Mouse (Mus musculus) kidney, adult 8-10 months (tissue): Measurements from ENCODE around the gene Eif3g.

ENCODE experiments used
- DNase-seq, 2 experiments: peaks; one replicate each; pipeline ENCODE4 v3.0.0; 2022

Eif3g gene

GRCm38 (mm10) chr9:20887704-20888385, 10.6 kb downstream of the Eif3g start, which contains the start of gene Ppan:
Gene Ppan, plus strand, starts transcription at chr9:20888175.
- peak; percentile 96 to 97 for DNase-seq

GRCm38 (mm10) chr9:20887191-20887590, 11.2 kb downstream of the Eif3g start:
- DNase-seq, result no peak

DNA sequence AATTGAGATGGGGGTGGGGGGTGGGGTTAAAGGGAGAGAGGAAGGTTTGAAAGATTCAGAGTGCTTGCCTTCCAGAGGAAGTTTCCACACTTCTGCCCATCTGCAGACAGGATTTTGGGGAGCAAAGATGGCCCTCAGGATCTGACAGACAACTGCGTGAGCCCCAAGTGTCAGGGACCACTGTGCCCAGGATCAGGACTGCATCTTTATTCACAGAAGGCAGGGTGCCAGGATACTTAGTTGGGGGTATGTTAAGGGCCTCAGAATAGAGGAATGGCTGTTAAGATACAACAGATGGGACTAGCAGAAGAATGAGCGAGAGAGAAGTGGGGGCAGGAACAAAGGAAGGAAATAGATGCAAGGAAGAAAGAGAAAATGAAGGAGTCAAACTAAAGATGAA, 11.9 kb downstream of the Eif3g start:
- no peak for DNase-seq

DNA sequence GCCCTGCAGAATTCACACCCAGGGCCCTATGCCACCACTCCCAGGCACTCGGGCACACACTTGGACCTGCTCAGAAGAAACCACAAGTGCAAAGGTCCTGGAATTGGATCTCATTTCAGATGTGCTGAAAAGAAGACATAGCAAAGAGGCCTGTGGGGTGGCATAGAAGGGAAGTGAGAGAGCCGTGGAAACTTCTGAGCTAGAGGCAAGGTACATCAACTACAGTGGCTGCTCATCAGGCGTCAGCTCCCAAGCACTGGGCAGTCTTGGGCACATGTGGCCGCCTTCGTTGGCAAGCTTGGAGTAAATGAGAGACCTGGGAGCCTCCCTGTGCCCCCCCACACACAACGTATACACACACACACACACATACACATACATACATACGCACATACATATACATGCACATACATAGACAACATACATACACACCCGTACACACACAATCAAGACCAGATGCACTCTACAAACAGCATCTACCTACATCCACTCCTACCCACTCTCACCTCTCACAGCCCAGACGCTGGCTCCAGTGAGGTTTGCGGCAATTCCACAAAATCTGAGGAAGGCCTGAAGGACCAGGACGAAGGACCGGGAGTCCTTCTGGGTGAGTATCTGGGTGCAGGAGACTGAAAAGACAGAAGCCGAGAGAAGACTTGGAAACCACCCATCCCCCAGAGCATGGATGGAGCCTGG, 19.2 kb downstream of the Eif3g start, which contains the start of gene Angptl6:
Gene Angptl6 (minus strand): TSS at position 631 of the 696 bp plus-strand sequence.
- no peak for DNase-seq

- no peak for DNase-seq
These were observed 19.7 kb downstream of the Eif3g start for GRCm38 (mm10) chr9:20878710-20879065.

- DNase-seq, result peak; percentile 100
These were observed 20.2 kb downstream of the Eif3g start for GRCm38 (mm10) chr9:20878041-20878709.

DNA sequence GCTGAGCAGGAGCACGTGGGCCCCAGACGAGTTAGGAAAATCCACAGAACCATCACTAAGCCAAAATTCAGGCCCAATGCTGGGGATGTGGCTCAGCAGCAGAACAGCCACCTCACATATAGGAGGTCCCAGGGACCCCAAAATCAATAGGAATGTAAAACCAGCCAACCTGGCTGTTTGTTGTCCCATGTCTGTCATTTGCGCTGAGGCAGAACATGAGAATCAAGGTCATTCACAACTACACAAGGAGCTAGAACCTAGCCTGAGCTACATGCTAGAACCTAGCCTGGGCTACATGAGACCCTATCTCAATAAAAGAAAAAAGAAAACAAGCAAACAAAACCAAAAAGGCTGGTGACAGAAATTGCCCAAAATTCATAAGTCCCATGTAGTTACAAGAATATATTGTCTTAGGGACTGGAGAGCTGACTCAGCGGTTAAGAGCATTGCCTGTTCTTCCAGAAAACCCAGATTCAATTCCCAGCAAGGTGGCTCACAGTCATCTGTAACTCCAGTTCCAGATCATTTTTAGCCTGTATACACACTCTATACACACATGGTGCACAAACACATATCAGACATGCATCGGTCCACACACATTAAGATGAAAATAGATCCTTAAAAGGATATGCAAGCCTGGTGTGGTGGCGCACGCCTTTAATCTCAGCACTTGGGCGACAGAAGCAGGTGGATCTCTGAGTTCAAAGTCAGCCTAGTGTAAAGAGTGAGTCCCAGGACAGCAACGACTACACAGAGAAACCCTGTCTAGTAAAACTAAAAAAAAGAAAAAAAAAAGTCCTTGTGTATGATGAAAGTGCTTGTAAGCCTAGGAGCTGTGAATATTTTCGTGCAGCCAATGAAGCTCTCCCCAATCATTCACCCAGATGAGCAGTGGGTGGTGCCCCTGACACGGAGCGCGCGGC, 21.0 kb downstream of the Eif3g start:
- DNase-seq, result no peak

DNA sequence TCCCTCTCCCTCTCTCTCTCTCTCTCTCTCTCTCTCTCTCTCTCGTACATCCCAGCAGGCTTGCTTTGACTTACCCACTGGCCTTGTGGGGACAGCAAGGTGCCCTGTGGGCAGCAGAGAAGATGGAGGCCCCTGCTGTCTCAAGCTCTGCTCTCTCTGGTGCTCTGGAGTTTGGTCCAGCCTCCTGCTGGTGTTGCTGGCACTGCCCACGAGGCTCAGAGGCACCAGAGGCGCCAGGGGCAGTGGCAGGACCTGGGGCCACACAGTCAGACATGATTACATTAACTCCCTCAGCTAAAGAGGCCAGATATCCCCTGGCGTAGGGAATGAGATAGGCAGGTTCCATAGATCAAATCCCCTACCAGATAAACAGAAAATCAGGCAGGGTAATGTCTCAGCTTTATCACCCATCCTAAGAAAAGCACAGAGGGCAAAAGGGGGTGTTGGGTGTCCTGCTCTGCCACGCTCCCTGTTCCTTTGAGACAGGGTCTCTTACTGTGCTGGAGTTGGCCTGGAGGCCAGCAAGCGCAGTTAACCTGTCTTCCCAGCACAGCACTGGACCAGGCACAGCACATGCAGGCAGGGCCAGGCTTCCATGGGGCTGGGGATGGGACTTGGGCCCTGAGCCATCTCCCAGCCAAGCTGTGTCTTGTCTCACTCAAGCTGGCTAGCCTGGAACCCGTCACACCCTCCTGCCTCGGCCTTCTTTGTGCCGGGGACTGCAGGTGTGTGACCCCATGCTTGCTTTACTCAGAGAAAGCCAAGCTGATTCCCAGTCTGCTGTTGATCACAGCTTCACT, 21.9 kb downstream of the Eif3g start:
- no peak for DNase-seq

GRCm38 (mm10) chr9:20875021-20875790, 23.2 kb downstream of the Eif3g start:
- DNase-seq, result no peak

DNA sequence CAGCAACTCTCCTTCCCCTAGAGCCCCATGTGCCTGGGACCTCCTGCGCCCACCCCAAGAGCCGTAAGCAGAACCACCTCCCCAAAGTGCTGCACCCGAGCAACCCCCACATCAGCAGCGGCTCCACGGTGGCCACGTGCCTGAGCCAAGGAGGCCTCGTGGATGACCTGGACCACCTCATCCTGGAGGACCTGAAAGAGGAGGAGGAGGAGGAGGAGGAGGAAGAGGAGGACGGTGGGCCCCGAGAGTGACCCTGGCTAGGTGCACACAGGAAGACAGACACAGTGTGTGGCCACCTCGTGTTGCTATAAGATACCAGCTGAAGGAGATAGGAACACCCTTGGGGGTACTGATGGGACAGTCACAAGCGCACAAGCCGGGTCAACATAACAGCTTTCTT, 24.9 kb downstream of the Eif3g start:
- DNase-seq, result no peak

GRCm38 (mm10) chr9:20872991-20873390, 25.4 kb downstream of the Eif3g start:
- no peak for DNase-seq

DNA sequence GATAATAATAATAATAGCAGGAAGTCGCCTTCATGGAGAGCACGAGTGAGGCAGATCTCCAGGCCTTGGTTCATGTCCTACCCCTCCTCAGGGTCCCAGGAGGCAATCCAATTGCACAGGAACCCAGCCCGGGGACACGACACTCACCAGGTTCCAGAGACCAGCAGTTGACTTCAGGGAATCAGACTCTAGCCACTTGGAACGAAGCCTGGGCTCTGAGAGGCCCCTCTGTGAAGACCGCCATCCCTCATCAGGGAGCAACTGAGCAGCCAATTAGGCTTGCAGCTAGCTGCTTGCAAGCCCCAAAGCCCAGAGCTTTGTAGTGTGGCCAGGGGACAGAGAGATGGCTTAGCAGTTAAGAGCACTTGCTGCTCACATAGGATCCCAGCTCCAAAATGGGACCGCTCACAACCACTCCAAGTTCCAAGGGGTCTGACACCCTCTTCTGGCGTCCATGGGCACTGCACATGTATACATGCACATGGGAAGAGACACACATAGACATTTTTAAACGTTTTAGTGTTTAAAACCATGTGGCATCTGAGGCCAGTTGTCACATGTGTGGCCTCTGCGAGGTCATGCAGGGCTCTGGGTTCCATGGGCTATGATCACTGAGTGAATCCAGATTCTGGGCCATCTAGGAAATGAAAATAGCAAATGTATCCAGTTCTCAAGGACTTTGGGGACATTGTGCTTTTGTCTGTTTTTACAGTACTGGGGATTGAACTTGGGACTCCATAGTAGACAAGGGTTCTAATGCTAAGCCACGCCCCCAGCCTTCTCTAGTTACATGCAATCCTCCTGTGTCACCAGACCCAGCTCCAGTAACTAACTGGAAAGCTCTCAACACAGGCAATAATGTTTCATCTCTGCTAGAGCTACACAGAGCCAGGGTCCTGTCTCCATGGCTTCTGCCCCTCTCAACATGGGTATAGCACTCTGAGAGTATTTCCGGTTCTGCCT, 27.9 kb downstream of the Eif3g start:
- DNase-seq, result no peak

DNA sequence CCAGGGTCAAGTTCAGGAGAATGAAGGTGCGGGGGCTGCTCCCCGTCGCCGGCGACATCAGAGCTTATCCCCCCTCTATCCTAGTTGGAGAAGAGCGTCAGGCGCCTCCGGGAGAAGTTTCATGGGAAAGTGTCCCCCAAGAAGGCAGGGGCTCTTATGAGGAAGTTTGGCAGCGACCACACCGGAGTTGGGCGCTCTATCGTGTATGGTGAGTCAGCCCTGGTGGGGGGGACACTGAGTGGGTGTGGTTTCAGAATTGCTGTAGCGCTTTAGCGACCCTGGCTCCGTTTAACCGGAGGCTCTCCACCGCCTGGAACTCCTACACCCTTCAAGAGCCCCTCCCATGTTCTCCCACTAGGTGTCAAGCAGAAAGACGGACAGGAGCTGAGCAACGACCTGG, 29.2 kb downstream of the Eif3g start:
- DNase-seq, result no peak

DNA sequence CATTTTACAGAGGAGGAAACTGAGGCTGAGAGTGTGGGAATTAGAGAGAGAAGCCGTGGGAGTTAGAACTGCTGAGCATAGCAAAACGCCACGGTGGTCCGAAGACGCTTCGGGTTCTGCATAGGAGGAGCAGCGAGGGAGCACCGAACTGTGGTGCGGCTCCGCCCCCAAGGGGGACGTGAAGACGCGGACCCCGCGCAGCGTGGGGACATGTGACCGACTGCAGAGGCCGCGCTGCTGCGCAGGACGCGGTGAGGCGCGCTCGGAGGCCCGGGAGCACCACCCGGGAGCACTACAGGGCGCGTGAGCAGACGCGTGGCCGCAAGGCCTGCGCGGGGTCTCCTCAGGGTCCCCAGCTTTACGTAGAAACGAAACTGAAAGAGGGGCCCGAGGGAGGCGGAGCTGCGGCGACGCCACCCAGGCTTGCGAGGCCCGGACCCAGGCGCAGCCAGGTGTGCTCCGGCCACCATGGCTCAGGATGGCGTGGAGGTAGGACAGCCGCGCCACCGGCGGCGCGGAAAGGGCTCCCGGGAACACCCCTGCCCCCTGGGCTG, 29.9 kb downstream of the Eif3g start, which contains the start of gene A230050P20Rik:
Gene A230050P20Rik (plus strand): TSS at position 195 of the 554 bp plus-strand sequence.
- DNase-seq, result no peak

DNA sequence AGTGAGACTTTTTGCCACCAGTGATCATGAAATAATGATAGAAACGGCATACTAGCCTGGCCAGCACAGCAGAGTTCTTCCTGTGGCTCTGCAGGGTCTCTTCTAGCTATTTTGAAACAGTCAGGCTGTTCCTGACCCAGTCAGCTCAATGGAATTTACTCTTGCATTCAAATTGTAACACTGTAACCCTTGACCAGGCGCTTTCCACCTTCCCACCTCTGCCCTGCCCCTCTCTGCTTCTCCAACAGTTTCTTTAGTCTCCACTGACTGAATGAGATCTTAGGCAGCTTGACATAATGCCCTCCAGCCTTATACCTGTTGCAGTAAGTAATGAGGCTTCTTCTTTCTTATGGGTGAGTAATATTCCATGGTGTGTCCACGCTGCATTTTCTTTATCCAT, 31.5 kb downstream of the Eif3g start:
- DNase-seq, result no peak

DNA sequence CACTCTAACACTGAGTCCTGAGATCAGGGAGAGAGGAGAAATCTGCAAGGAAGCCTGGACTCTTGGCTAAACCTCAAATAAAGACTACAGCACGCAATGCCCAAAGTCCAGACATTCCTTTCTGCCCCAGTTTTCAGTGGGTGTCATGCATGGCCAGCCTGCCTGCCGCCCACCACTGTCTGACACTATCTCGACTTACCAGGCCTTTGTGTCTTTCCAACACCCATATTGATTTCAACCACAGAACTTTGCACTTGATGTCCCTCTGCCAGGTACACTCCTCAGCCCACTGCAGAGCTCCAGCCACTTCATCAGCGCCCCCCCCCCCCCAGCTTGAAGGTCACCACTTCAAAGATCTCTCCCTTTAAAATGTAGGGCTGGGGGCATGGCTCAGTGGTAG, 36.2 kb downstream of the Eif3g start:
- DNase-seq, result no peak

- DNase-seq, result no peak
These were observed 36.6 kb downstream of the Eif3g start for GRCm38 (mm10) chr9:20861821-20862220.

DNA sequence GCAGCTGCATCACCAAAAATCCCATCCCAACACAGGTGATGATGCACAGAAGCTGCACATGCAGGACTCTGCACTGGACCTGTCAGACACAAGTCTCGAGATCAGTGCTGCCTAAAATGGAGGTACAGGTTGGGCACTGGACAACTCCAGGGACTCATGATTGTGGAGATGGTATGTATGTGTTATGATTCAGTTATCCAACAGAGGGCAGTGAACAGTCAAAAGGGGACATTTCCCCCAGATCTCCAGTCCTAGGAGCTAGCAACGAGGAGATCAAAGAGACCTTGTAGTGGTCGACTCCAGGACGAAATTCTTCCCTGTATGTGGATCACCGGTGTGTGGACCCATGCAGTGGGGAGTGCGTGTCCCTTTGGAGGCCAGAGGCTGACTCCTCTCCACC, 38.5 kb downstream of the Eif3g start:
- DNase-seq, result no peak

DNA sequence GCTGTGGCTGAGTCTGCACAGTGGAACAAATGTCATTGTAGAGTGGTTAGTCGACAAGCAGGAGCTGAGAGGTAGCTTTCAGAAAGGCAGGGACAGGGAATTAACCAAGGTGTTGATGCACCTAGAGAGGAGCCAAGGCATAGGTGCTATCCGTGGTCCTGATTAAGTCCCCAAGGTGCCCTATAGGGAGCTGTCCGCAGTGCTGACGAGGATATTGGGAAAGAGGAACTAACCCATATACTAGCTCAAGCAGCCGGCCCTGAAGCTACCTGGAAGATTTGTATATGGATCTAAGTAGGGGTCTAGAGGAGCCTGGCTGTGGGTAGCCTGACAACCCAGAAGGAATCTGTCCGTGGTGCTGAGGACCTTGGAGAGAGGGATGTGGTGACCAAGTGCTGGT, 41.3 kb downstream of the Eif3g start:
- DNase-seq, result peak; percentile 28 to 59

DNA sequence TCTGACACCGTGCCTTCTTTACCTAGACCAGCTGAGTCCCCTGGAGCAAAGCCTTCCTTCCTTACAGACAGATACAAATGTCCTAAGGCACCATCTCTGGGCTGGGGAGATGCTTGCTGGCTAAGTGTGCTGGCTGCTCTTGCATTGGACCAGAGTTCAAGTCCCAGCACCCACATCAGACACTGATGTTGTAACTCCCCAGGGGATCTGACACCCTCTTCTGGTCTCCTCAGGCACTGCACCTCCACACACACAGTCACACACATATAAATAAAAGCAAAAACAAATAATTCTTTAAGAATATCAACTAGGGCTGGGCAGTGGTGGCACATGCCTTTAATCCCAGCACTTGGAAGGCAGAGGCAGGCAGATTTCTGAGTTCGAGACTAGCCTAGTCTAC, 48.2 kb downstream of the Eif3g start:
- DNase-seq, result no peak
